Mouse (Mus musculus) liver (tissue): ENCODE results near the gene Ppm1h.

ENCODE experiments used
- DNase-seq: peaks from one replicate; pipeline ENCODE4 v3.0.0-alpha.2; 2020; ENCODE audit warnings: mixed read lengths

Gene Ppm1h

DNA sequence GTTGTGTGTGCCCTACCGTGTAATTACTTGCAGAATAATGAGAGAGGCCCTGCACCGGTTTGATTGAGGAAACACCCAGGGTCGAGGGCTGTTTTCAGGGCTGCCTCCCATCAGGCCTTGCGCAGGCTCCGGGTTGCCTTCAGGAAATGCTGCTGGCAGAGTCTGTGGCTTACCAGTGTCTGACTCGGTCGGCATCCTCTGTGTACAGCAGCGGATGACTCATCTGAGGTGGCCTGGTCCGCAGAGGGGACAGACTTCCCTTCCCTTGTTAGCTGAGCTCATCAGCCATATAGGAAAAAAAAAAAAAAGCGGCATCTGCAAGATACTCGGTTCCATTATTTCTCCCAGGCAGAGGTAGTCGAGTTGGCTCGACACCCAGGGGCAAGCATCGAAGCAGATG, 136.5 kb downstream of the Ppm1h start:
- DNase-seq, result peak; percentile 59

- no peak for DNase-seq
Observed at GRCm38 (mm10) chr10:122817741-122818140, 139.2 kb downstream of the Ppm1h start.

- no peak for DNase-seq
Observed at GRCm38 (mm10) chr10:122819808-122820207, 141.2 kb downstream of the Ppm1h start.

DNA sequence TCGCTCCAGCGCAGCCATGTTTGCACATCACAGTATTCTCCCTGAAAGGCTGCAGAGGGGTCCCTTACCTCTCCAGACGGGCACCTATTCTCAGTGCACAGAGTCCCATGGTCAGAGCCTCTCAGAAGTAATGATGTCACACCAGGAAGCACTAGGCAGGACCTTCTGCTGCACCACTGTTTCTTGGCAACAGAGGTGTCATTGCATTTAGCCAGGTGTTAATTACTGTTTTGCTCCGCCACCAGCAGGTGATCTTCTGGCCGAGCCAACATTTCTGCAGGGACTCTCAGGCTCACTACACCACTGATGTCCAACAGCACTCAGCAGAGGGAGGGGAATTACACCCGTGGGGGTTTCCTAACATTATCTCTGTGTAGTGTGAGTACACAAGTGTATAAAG, 143.0 kb downstream of the Ppm1h start:
- DNase-seq, result no peak

GRCm38 (mm10) chr10:122823642-122824041, 145.1 kb downstream of the Ppm1h start:
- DNase-seq, result no peak

- no peak for DNase-seq
Observed at GRCm38 (mm10) chr10:122826696-122827331, 148.3 kb downstream of the Ppm1h start.

DNA sequence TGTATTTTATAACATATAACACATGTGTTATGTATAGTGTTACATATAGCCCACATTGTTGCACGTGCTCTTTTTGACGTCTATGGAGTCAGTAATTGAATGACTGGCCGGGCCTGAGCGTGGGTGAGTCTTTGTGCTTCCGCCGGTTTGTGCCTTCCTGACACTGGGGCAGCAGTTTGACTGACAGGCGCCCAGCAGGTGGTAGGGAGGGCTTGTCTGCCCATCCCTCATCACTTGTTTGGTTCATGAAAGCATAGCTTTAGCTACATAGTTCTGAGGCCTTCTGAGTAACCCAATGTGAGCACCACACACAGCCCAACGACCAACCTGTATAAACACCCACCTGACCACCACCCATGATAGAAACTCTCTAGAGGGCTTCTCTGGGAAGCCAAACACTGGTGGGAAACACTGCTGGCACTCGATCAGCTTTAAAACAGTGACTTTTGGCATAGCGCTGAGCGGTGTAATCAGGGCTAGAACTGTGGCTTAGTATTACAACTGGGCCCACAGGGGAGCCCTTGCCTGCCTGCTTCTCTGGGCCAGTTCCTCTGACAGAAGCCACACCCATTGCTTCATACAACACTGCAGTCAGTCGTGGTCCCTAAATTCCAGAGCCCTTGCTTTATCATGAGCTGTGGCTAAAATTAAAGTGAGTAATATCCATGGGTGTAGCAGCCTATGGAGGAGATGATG, 149.3 kb downstream of the Ppm1h start:
- no peak for DNase-seq

- no peak for DNase-seq
Observed at GRCm38 (mm10) chr10:122829801-122830217, 151.2 kb downstream of the Ppm1h start.

DNA sequence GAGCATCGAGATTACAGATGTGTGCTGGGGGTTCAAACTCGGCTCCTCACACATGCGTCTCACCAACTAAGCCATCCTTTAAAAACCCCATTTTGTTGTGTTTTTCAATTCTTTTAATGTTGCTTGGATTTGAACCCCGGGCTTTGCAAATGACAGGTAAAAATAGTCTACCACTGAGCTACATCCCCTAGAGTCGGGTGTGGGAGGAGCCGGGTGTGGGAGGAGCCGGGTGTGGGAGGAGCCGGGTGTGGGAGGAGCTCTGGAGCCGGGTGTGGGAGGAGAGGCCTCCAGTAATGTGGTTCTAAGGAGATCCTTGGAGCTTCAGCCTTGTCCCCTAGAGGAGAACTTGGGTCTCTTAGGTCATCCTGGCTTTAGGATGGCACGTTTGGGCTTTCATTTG, 152.1 kb downstream of the Ppm1h start:
- DNase-seq, result no peak

DNA sequence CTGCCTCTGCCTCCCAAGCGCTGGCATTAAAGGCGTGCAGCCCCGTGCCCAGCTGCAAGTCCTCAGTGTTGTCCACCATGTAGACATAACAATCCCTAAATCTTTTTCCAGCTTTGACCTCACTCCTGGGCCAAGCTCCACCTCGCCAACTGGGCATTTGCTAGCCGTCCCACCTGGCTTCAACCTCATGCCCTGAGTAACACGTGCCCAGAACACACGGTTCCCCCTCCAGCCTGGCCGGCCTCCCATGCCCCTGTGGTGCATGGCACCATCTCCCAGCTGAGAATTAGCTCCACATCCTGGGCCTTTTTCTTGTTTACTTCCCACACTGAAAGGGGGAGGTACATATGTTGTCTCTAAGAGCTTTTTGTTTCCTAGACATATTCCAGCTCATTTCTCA, 163.5 kb downstream of the Ppm1h start:
- DNase-seq, result no peak

- DNase-seq, result no peak
Observed at GRCm38 (mm10) chr10:122842961-122843360, 164.4 kb downstream of the Ppm1h start.

DNA sequence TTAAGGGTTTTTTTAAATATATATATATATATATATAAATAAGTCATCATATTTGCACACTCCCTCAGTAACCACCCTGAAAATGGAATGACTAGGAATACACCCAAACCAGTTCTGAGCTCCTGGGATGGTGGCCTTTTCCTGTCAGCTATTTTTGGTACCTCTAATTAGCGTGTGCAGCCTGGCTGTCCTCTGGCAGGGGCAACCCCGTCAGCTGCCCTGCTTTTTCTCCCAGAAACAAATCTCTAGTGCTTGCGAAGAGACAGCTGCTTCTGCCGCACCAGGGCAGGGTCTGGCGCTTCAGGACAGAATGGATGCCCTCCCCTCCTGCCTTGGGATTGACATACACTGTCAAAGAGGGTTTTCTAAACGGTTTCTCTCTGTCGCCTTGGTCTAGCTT, 166.9 kb downstream of the Ppm1h start:
- DNase-seq, result no peak

DNA sequence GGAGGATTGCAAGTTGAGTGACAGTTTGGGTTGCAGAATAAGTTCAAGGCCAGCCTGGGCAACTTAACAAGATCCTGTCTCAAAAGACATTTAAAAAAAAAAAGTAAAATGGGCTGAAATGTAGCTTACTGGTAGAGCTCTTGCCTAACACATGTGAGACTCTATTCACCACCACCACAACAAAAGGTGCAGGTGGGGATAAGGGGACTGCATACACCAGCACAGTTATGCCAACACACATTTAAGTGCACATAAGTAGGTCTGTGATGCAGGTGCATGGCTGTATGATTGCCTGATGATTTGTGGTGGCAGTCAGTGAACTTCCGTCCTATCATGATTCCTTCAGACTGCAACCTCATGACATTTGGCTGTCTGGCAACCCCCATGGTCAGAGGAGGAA, 167.9 kb downstream of the Ppm1h start:
- no peak for DNase-seq

DNA sequence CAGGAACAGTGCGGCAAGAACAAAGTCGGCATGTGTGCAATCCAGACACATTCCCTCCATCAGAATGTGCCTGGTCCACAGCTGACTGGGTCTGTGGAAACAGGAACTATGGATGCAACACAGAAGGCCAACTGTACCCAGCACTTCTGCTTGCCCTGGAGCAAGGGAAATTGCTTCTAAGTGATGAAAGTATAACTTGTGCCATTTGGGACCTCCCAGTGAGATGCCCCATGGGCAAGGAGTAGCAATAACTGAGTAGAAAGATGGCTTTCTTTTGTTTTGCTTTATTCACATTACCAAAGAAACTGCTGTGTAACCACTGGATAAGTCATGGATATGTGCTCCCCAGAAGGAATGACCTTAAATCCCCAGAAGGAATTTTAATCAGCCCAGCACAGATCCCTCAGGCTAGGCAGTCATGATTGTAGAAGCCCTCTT, 169.5 kb downstream of the Ppm1h start:
- no peak for DNase-seq

DNA sequence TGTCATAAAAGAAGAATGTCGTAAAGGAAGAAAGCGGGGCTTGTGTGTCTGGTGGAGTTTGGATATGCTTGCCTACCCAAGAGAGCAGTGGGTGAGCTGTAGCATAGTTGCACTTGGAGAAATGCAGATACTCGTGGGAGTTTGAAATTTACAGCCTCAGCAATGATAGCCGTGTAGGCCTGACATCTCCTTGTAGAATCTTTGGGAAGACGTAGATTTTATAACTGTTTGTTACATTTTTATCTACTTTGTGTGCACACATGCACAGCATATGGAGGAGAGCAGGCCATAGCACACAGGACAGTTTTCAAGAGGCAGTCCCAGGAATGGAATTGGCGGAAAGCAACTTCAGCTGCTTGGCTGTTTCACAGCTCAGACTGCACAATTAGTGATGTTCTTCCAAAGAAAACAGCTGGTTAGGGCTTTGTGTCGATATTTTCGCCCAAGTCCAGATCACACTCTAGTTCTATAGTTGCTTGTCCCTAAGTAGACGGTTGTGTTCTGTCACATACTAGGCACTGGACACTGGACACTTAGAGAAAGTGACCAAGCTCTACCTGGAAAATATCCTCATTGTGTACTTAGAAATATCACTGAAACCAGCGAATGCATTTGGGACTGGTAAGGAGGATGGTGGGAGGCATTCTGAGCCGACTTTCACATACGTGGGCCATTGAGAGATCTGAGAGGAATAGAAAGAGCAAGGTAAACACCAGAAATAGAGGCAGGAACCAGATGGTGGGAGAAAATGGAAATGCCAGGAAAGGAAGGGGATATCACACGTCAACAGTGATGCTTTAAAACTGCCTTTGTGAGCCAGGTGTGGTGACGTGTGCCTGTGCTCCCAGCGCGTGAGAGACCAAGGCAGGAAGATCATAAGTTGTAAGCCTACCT, 173.0 kb downstream of the Ppm1h start:
- DNase-seq, result no peak

DNA sequence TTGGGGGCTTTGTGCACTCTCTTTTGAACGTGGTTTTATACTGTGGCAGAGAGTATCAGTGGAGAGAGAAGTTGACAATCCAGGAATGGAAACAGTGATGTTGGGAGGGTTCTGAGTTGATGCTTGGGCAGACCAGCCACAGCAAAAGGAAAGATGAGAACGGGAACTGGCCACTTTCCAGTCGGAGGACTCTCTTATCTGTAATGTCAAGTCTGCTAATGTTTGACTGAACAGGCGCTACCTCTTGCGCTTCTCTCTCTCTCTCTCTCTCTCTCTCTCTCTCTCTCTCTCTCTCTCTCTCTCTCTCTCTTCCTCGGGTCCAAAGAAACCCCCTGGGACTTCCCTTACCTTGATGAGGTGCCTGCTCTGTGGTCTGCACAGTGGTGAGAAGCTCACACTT, 176.0 kb downstream of the Ppm1h start:
- no peak for DNase-seq

GRCm38 (mm10) chr10:122855149-122855548, 176.6 kb downstream of the Ppm1h start:
- DNase-seq, result peak; percentile 15

GRCm38 (mm10) chr10:122856040-122856764, 177.6 kb downstream of the Ppm1h start:
- DNase-seq, result no peak

DNA sequence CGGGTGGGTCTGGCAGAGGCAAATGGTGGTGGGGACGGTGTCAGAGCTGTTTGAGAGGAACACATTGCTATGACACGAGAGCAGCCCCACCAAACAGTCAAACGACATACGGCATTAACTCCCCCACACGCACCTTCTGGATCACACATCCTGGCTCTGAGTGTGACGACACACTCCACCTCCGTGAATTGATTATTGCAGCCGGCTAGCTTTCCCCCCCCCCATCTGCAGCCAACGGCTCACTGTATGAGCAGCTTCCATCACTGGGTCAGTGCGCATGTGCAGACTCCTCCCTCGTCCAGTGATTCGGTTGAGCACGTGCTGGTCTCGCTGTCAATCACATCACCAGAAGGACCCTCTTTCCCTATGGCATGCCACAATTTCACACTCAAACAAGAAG, 178.6 kb downstream of the Ppm1h start:
- DNase-seq, result no peak

DNA sequence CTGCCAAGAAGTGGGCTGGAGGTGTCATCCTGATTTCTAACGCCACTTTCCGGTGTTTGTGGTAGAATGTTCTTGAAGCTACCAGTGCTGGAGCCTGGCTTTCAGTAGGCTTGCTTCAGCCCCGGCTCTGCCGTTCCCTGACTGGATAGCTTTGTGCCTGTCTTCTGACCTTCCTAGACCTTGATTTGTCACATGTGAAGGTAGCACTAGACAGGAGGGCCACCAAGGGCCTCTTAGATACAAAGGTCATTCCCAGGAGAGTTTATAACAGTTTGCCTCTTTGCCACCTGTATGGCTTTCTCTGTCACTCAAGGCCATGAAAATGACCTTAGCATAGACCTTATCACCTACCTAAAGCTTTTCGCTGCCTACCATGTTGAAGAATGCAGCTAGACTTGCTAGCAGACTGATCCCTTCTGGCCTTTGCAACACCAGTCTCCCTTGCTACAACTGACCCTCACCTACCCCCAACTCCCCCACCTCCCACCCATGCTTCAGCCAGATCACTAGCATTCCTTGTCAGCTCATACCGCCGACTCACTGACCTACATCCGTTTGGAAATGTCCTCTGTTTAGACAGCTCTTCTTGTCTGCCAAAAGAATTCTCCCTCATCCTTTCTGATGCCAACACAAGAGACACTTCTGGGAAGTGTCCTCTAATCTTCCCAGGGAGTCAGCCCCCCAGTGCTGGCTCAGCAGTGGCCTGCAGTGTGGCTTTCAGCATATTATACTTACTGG, 180.5 kb downstream of the Ppm1h start:
- DNase-seq, result no peak

DNA sequence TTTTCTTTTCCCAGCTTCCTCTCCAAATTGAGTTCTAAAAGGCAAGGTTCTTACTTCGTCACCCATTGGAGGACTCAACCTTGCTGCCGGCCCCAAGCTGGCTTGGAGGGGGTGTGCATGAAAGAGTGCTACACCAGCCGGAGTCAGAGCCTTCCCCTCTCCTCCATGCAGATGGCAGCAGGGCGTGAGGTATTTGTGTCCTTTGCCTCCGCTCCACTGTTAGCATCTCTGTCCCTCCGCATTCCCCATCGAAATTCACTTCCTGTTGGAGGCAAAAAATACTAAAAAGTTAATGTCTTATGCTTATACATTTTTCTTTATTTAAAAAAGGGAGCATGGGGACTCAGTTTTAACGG, 181.1 kb downstream of the Ppm1h start:
- DNase-seq, result no peak

GRCm38 (mm10) chr10:122860076-122860475, 181.5 kb downstream of the Ppm1h start:
- DNase-seq, result no peak
